Mouse (Mus musculus): Measurements from ENCODE around the gene Mecr. TPM values are rescaled to one million over a fixed set of nuclear protein-coding genes. Genes with fewer than 3 reads are reported as not detected.

Gene Mecr
- polyA plus RNA-seq, 1 experiment from 2014 or later, result 39.0 TPM

GRCm38 (mm10) chr4:131874567-131874966 is 31.3 kb downstream of the Mecr start:
- H3K9ac ChIP-seq, result peak overlapping the region; percentile 100
- peak overlapping the region; percentile 95 for H3K4me3 ChIP-seq
- no peak for ATAC-seq
- H3K4me1 ChIP-seq, result peaks cover 51% of the 10 kb centered on the region
- H3K27me3 ChIP-seq, result no peaks in the 10 kb centered on the region
- no peaks in the 10 kb centered on the region for H3K36me3 ChIP-seq (ENCODE audit: poor library complexity, severe bottlenecking)
- no peaks in the 10 kb centered on the region for H3K9me3 ChIP-seq (replicated peaks)
- H3K4me2 ChIP-seq, result peak overlapping the region; percentile 95
- peak overlapping the region; percentile 100 for H3K27ac ChIP-seq
- WGBS, result 2% methylated on average over 11 of the region's 11 CpGs

- no peaks in the 10 kb centered on the region for H3K9me3 ChIP-seq (replicated peaks)
- peak overlapping the region; percentile 95 for H3K4me2 ChIP-seq
- no peaks in the 10 kb centered on the region for H3K27me3 ChIP-seq
- H3K4me3 ChIP-seq, result peak overlapping the region; percentile 95
- H3K27ac ChIP-seq, result no peak overlapping the region
- peak overlapping the region; percentile 100 for H3K9ac ChIP-seq
- no peaks in the 10 kb centered on the region for H3K36me3 ChIP-seq (ENCODE audit: poor library complexity, severe bottlenecking)
- ATAC-seq, result no peak
- peaks cover 58% of the 10 kb centered on the region for H3K4me1 ChIP-seq
- 40% methylated on average over 3 of the region's 3 CpGs for WGBS
These were observed 32.0 kb downstream of the Mecr start for GRCm38 (mm10) chr4:131875242-131875641.

GRCm38 (mm10) chr4:131876836-131877235 is 33.6 kb downstream of the Mecr start:
- no peak for ATAC-seq
- 71% methylated on average over 2 of the region's 2 CpGs for WGBS

DNA sequence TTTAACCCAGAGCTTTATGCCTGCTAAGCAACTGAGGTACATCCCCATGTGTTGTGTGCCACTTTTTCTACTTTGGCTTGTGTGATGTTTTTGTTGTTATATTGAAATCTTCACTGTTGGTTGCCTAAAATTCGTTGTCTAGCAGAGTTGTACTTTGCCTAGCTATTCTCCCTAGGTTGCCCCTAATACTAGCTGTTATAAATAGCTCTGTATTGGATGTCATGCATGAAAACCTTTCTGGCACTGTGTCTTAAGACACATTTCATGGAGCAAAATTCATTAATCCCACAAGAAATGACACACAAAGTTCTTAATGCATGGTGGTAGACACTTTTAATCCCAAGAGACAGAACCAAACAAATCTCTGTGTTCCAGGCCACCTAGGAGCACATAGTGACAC is 36.4 kb downstream of the Mecr start:
- Histone ChIP-seq H3K9me3 (replicated peaks) (no peaks in the 10 kb centered on the region), H3K9ac (no peak overlapping the region), H3K4me2 (no peak overlapping the region), H3K27ac (no peak overlapping the region), H3K27me3 (no peaks in the 10 kb centered on the region), H3K4me1 (peaks cover 84% of the 10 kb centered on the region), H3K36me3 (ENCODE audit: poor library complexity, severe bottlenecking) (peaks cover 3% of the 10 kb centered on the region; the same call in 1 of the 2 replicates), H3K4me3 (no peak overlapping the region)
- WGBS, result 80% methylated on average over 1 of the region's 1 CpGs
- no peak for ATAC-seq

More at GRCm38 (mm10) chr4:131876836-131877235, 33.6 kb downstream of the Mecr start:
- Histone ChIP-seq H3K36me3 (ENCODE audit: poor library complexity, severe bottlenecking) (no peaks in the 10 kb centered on the region), H3K27me3 (no peaks in the 10 kb centered on the region), H3K9me3 (replicated peaks) (no peaks in the 10 kb centered on the region), H3K4me2 (peak overlapping the region; percentile 95), H3K4me3 (peak overlapping the region; percentile 21; the same call in 1 of the 2 replicates), H3K27ac (no peak overlapping the region), H3K4me1 (peaks cover 70% of the 10 kb centered on the region), H3K9ac (no peak overlapping the region)

DNA sequence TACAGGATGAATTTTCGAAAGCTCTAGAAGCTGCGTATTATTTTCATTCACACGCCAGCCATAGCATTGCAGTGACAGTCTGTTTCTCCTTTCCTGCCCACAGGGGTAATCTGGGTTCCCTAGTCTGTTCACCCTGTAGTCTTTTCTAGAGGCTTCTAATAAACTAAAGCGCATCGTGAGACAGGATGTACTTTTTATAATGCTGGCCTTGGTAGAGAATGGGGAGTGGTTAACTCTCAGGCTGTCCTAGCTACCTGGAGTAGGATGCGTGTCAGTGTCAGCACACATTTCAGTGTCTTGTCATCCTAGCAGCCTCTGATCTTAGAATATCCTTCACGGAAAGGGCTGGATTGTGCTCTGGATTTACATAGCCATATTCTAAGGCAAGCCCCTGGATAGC is 38.0 kb downstream of the Mecr start:
- Histone ChIP-seq H3K9ac (no peak overlapping the region), H3K36me3 (ENCODE audit: poor library complexity, severe bottlenecking) (peaks cover 19% of the 10 kb centered on the region), H3K4me3 (no peak overlapping the region), H3K9me3 (replicated peaks) (no peaks in the 10 kb centered on the region), H3K4me2 (no peak overlapping the region), H3K27ac (no peak overlapping the region), H3K4me1 (peaks cover 78% of the 10 kb centered on the region), H3K27me3 (no peaks in the 10 kb centered on the region)
- ATAC-seq, result no peak
- 91% methylated on average over 7 of the region's 7 CpGs for WGBS

DNA sequence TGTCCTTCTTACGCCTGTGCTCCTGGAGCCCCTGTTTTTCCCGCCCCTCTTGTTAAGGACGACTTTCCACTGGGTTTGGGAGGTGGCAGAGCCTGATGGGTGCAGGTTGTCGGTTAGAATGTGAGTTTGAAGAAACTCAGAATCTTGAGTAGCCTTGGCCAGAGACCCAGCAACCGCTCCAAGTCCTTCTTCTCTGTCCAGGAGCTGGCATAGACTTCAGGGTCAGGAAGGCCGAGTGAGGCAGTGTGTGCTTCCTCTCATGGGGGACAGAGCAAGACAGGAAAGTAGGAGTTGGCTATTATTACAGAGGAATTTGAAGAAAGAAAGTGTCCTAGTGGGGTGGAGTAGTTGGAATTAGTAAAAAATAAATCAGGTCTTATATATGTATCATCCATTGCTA is 40.3 kb downstream of the Mecr start:
- Histone ChIP-seq H3K9me3 (replicated peaks) (no peaks in the 10 kb centered on the region), H3K4me3 (no peak overlapping the region), H3K9ac (no peak overlapping the region), H3K4me2 (no peak overlapping the region), H3K27ac (no peak overlapping the region; the same call in 1 of the 2 replicates), H3K4me1 (peaks cover 58% of the 10 kb centered on the region), H3K36me3 (ENCODE audit: poor library complexity, severe bottlenecking) (peaks cover 30% of the 10 kb centered on the region), H3K27me3 (no peaks in the 10 kb centered on the region)
- no peak for ATAC-seq
- 79% methylated on average over 6 of the region's 6 CpGs for WGBS

DNA sequence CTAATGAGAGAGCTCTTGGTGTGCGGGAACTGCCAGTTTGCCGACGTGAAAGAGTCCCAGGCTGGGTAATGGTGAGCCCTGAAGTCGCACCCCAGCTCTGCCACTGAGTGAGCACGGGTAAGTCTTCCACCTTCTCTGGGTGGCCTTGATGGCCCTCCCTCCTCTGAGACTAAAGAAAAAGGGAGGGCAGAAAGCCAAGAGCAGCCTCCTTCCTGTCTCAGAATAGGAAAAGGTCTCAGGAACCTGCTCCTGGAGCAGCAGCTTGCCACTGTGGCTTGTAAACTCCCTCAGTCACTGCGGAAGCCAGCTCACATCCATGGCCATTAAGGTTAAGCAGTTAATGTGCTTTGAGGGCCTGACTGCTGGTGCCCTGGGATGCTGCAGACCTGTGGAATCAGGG is 42.1 kb downstream of the Mecr start:
- Histone ChIP-seq H3K27me3 (no peaks in the 10 kb centered on the region), H3K36me3 (ENCODE audit: poor library complexity, severe bottlenecking) (peaks cover 30% of the 10 kb centered on the region), H3K9me3 (replicated peaks) (no peaks in the 10 kb centered on the region), H3K27ac (no peak overlapping the region), H3K4me1 (peaks cover 51% of the 10 kb centered on the region), H3K4me3 (no peak overlapping the region), H3K9ac (no peak overlapping the region), H3K4me2 (no peak overlapping the region)
- 80% methylated on average over 6 of the region's 6 CpGs for WGBS
- no peak for ATAC-seq

- H3K9ac ChIP-seq, result no peak overlapping the region
- no peak for ATAC-seq
- H3K27ac ChIP-seq, result no peak overlapping the region
- 77% methylated on average over 1 of the region's 1 CpGs for WGBS
- H3K4me3 ChIP-seq, result no peak overlapping the region
- peaks cover 53% of the 10 kb centered on the region for H3K36me3 ChIP-seq (ENCODE audit: poor library complexity, severe bottlenecking)
- no peak overlapping the region for H3K4me2 ChIP-seq
- peaks cover 26% of the 10 kb centered on the region for H3K4me1 ChIP-seq
- no peaks in the 10 kb centered on the region for H3K9me3 ChIP-seq (replicated peaks)
- no peaks in the 10 kb centered on the region for H3K27me3 ChIP-seq
These were observed 45.3 kb downstream of the Mecr start for GRCm38 (mm10) chr4:131888564-131888963.

DNA sequence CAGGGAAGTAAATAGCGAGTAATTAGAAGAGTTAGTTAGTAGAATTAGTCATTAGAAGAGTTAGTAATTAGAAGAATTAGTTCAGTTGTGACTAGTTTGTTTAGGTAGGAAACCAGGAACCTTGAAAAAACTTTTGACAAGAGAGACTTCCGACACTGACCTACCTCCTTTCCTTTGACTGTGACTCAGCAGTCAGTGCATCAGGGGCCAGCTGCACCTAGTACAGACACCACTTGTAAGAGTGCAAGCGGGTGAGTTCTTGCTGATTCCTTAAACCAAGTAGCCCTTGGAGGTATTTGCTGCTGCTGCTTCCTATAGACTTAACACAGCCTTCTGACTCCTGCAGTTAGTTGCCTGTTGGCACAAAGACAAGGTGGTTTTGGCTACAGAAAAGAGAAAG is 47.4 kb downstream of the Mecr start:
- Histone ChIP-seq H3K4me3 (no peak overlapping the region), H3K27ac (no peak overlapping the region), H3K9me3 (replicated peaks) (no peaks in the 10 kb centered on the region), H3K27me3 (no peaks in the 10 kb centered on the region), H3K4me1 (peaks cover 5% of the 10 kb centered on the region; the same call in 1 of the 2 replicates), H3K36me3 (ENCODE audit: poor library complexity, severe bottlenecking) (peaks cover 57% of the 10 kb centered on the region), H3K4me2 (no peak overlapping the region), H3K9ac (no peak overlapping the region)
- 89% methylated on average over 3 of the region's 3 CpGs for WGBS
- ATAC-seq, result no peak

DNA sequence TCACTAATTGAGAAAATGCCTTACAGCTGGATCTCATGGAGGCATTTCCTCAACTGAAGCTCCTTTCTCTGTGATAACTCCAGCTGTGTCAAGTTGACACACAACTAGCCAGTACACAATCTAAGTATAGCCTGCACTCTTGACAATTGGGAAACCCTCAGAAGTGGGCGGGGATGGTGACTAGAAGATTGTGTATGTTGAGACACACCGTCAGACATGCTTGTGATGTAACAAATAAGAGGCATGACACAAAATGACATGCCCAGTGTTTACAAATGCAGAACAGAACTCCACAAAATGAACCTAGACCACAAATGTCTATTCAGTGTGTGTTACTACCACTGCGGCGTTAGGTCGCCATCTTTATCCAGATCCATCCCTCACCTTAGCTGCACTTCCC is 53.8 kb downstream of the Mecr start:
- Histone ChIP-seq H3K27ac (no peak overlapping the region), H3K4me1 (no peaks in the 10 kb centered on the region), H3K9me3 (replicated peaks) (0 out of 2 replicates have a peak, but pooled peaks cover 3% of the 10 kb centered on the region), H3K27me3 (no peaks in the 10 kb centered on the region), H3K4me2 (no peak overlapping the region), H3K4me3 (no peak overlapping the region), H3K36me3 (ENCODE audit: poor library complexity, severe bottlenecking) (peaks cover 83% of the 10 kb centered on the region), H3K9ac (no peak overlapping the region)
- WGBS, result 96% methylated on average over 5 of the region's 5 CpGs
- no peak for ATAC-seq

GRCm38 (mm10) chr4:131897787-131898186 is 54.5 kb downstream of the Mecr start:
- Histone ChIP-seq H3K4me3 (no peak overlapping the region), H3K4me2 (no peak overlapping the region), H3K9me3 (replicated peaks) (0 out of 2 replicates have a peak, but pooled peaks cover 3% of the 10 kb centered on the region), H3K27me3 (no peaks in the 10 kb centered on the region), H3K27ac (no peak overlapping the region), H3K36me3 (ENCODE audit: poor library complexity, severe bottlenecking) (peaks cover 83% of the 10 kb centered on the region), H3K9ac (no peak overlapping the region), H3K4me1 (no peaks in the 10 kb centered on the region)
- WGBS, result 97% methylated on average over 8 of the region's 8 CpGs
- ATAC-seq, result no peak

DNA sequence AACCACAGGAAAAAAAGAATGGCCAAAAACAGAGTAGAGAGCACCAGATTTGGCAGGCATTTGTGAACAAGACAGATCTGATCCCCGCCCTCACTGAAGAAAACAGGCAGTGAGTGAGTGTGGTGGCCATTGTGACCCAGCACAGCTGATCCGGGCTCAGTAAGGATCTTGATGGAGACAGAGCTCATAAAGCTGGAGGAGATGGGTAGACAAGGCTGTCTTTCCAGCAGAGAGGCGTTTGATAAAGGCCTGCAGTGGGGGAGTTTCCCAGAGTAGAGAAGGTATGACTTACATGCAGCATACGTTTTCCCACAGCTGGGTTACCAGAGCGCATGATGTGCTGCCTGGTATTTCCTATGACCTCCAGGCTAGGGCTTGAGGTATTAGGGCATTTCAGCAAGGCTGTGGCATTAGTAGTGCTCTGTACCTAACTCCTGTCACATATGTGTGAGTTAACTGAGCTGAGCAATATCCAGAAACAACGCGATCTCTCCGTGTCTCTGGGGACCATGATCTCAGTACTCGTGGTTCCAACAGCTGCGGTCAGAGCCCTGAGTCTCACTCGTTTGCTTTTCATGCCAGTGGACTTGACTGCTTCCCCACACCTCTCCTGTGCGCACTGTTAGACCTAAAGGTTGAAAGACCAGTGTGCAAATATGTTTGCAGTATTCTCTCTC is 55.4 kb downstream of the Mecr start:
- 94% methylated on average over 12 of the region's 12 CpGs for WGBS
- H3K27me3 ChIP-seq, result no peaks in the 10 kb centered on the region
- H3K36me3 ChIP-seq (ENCODE audit: poor library complexity, severe bottlenecking), result peaks cover 75% of the 10 kb centered on the region
- no peak overlapping the region for H3K4me2 ChIP-seq
- no peak for ATAC-seq
- no peak overlapping the region for H3K9ac ChIP-seq
- no peak overlapping the region for H3K27ac ChIP-seq
- no peak overlapping the region for H3K4me3 ChIP-seq
- no peaks in the 10 kb centered on the region for H3K4me1 ChIP-seq
- H3K9me3 ChIP-seq (replicated peaks), result 0 out of 2 replicates have a peak, but pooled peaks cover 3% of the 10 kb centered on the region

GRCm38 (mm10) chr4:131899180-131899554 is 55.9 kb downstream of the Mecr start:
- H3K27ac ChIP-seq, result no peak overlapping the region
- H3K27me3 ChIP-seq, result no peaks in the 10 kb centered on the region
- H3K4me3 ChIP-seq, result no peak overlapping the region
- WGBS, result 83% methylated on average over 6 of the region's 6 CpGs
- 0 out of 2 replicates have a peak, but pooled peaks cover 3% of the 10 kb centered on the region for H3K9me3 ChIP-seq (replicated peaks)
- no peak overlapping the region for H3K4me2 ChIP-seq
- H3K9ac ChIP-seq, result no peak overlapping the region
- peaks cover 73% of the 10 kb centered on the region for H3K36me3 ChIP-seq (ENCODE audit: poor library complexity, severe bottlenecking)
- no peaks in the 10 kb centered on the region for H3K4me1 ChIP-seq
- no peak for ATAC-seq
